Mouse (Mus musculus) lung, embryonic 14.5 days (tissue): ENCODE measurements at regions not wholly inside any gene's neighbourhood (a gene's known extent, or its start where the extent isn't known, plus 50 kb on each side); places are given as distances from the start of the nearest gene placed in this dataset.

Experiments used
- ATAC-seq: fragments of 200-750 bp; cut with Nextera tagmentation; 2 replicates; pipeline ENCODE4 v1.8.0; 2017; ENCODE audit warnings: mild to moderate bottlenecking, moderate TSS enrichment, moderate library complexity; ENCODE audit not compliant: insufficient read depth
- DNase-seq: peaks from one replicate; pipeline ENCODE4 v3.0.0-alpha.2; 2015
- H3K27ac ChIP-seq: fragments of 300-500 bp; sonication (generic); 2 replicates; pipeline ENCODE4 v1.5.1; 2014; ENCODE audit warnings: low read depth, mild to moderate bottlenecking, moderate library complexity
- H3K27me3 ChIP-seq: fragments of 300-500 bp; sonication (generic); 2 replicates; pipeline ENCODE4 v1.6.1; 2014; ENCODE audit warnings: low read length, control low read depth; ENCODE audit not compliant: insufficient read depth
- H3K36me3 ChIP-seq: fragments of 300-500 bp; sonication (generic); 2 replicates; pipeline ENCODE4 v1.6.1; 2014; ENCODE audit warnings: control low read depth; ENCODE audit not compliant: insufficient read depth
- H3K4me1 ChIP-seq: fragments of 300-500 bp; sonication (generic); 2 replicates; pipeline ENCODE4 v1.6.1; 2014; ENCODE audit warnings: antibody characterized with exemption, control low read depth; ENCODE audit not compliant: insufficient read depth
- H3K4me2 ChIP-seq: fragments of 300-500 bp; sonication (generic); 2 replicates; pipeline ENCODE4 v1.6.1; 2014; ENCODE audit warnings: mild to moderate bottlenecking
- H3K4me3 ChIP-seq: fragments of 300-500 bp; sonication (generic); 2 replicates; pipeline ENCODE4 v1.5.1; 2014; ENCODE audit warnings: low read depth, low read length
- H3K9ac ChIP-seq: fragments of 300-500 bp; sonication (generic); 2 replicates; pipeline ENCODE4 v1.6.1; 2014
- H3K9me3 ChIP-seq: fragments of 300-500 bp; sonication (generic); 2 replicates; pipeline ENCODE4 v1.6.1; 2016; ENCODE audit warnings: low read depth, low read length, control low read depth
- CTCF ChIP-seq: IDR thresholded peaks from 2 replicates; pipeline ENCODE4 v1.5.1; 2016; ENCODE audit warnings: antibody characterized with exemption, low read depth
- WGBS: fragments of 180-500 bp; shearing (Covaris S2); extraction: QIAGEN DNeasy Blood & Tissue Kit; methylation state at CpG from one replicate; pipeline ENCODE4 v1.1.7; 2014; 5-methylcytosine and 5-hydroxymethylcytosine counted together

DNA sequence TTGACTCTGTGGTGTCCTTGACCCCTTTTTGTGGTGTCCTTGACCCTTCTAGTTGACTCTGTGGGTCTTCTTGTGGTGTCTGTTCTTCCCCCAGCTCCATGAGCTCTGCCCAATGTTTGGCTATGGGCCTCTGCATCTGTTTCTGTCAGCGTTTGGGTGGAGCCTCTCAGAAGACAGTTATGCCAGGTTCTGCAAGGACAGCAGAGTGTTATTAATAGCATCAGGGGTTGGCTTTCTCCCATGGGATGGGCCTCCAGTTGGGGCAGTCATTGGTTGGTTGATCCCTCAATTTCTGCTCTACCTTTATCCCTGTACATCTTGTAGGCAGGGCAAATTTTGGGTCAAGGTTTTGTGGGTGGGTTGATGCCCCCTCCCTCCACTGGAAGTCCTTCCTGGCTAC lies 138.8 kb downstream of the Tex29 start:
- no peaks in the 10 kb centered on the region for H3K27me3 ChIP-seq
- DNase-seq (no peak), ATAC-seq (no peak)
- 50% methylated on average over 1 of the region's 1 CpGs for WGBS
- no peaks in the 10 kb centered on the region for H3K4me1 ChIP-seq
- H3K9me3 ChIP-seq: no peaks in the 10 kb centered on the region
- H3K27ac ChIP-seq: no peak overlapping the region
- H3K9ac ChIP-seq: no peak overlapping the region
- H3K36me3 ChIP-seq: no peaks in the 10 kb centered on the region
- H3K4me2 ChIP-seq: no peak overlapping the region
- no peak overlapping the region for H3K4me3 ChIP-seq
- no peak for TF ChIP-seq CTCF

DNA sequence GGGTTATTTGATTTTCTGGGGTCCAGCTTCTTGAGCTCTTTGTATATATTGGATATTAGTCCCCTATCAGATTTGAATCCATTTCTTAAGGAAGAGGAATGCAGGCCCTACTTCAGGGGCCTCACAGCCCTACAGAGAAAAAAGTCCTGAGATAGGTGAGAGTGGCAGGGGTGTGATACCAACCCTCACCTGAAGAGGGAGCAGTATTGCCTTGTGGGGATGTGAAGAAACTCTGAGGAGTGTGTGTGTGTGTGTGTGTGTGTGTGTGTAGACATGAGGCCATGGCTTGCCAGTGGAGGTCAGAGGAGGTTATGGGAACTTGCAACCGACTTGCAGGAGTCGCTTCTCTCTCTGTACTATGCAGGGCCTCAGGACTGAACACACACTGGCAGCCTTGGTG lies 141.2 kb downstream of the Tex29 start:
- 84% methylated on average over 2 of the region's 2 CpGs for WGBS

DNA sequence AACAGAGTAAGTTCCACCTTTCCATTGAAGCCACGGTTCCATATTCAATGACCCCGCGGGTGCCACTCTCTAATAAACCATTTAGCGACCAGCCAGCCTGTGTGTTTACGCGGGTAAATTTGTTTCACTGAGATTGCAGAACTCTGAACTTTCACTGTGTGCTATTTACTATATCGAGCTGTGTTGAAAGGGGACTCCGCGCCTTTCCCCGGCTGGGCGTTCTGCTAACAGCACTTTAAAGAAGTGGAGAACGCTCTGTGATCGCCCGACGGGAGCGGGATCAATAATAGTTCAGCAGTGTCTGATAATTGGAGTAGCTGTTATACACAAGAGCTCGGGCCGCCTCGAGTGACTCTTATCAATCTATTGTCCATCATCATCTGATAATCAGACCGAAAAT lies 149.8 kb downstream of the Tex29 start:
- Histone ChIP-seq H3K4me3 (no peak overlapping the region), H3K27me3 (no peaks in the 10 kb centered on the region), H3K36me3 (no peaks in the 10 kb centered on the region), H3K27ac (no peak overlapping the region), H3K4me2 (no peak overlapping the region), H3K4me1 (no peaks in the 10 kb centered on the region), H3K9me3 (no peaks in the 10 kb centered on the region), H3K9ac (no peak overlapping the region)
- WGBS: 66% methylated on average over 20 of the region's 20 CpGs
- DNase-seq (no peak), ATAC-seq (no peak)
- TF ChIP-seq CTCF: no peak

More for the DNA sequence above, 141.2 kb downstream of the Tex29 start:
- no peaks in the 10 kb centered on the region for H3K36me3 ChIP-seq
- no peaks in the 10 kb centered on the region for H3K4me1 ChIP-seq
- no peak overlapping the region for H3K4me3 ChIP-seq
- H3K27me3 ChIP-seq: no peaks in the 10 kb centered on the region
- peak; percentile 62 for TF ChIP-seq CTCF
- H3K4me2 ChIP-seq: no peak overlapping the region
- no peak for ATAC-seq
- H3K9ac ChIP-seq: no peak overlapping the region
- H3K27ac ChIP-seq: no peak overlapping the region
- DNase-seq: peak; percentile 18
- no peaks in the 10 kb centered on the region for H3K9me3 ChIP-seq

DNA sequence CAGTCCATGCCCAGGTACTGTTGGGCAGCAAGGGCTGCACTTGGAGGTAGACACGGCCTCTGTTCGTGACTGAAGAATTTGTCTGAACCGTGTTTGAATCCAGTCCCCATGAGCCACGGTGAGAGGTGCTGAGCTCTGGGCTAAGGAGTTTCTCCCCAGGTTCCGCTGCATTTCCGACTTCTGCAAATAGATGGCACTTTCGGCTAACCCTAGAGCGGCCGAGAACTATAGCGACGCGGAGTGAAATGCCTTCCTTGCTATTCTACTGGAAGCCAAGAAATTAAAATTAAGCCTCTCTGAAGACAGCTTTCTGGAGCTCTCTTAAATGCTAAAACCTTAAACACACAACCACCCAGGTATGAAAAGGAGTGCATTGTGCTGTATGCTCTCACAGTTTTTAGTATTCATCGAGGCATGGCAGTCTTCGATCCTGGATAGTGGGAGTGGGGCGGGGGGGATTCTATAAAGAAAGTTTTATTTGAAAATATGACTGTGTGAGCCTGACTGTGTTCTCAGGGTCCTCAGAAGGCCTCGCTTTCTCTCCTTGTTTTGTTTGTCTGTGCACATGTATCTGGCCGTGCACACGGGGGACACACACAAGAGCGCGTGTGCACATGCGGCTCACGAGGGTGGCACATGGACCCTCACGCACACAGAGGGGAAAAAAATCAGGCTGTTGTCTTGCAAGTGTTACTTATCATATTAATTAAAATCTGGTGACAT lies 159.6 kb downstream of the Tex29 start:
- Histone ChIP-seq H3K4me2 (no peak overlapping the region), H3K27ac (no peak overlapping the region), H3K9me3 (no peaks in the 10 kb centered on the region), H3K4me1 (no peaks in the 10 kb centered on the region), H3K9ac (no peak overlapping the region), H3K36me3 (no peaks in the 10 kb centered on the region), H3K4me3 (no peak overlapping the region), H3K27me3 (peaks cover 13% of the 10 kb centered on the region)
- peak; percentile 88 for DNase-seq
- peak; percentile 81 for TF ChIP-seq CTCF
- 32% methylated on average over 23 of the region's 23 CpGs for WGBS
- no peak for ATAC-seq

DNA sequence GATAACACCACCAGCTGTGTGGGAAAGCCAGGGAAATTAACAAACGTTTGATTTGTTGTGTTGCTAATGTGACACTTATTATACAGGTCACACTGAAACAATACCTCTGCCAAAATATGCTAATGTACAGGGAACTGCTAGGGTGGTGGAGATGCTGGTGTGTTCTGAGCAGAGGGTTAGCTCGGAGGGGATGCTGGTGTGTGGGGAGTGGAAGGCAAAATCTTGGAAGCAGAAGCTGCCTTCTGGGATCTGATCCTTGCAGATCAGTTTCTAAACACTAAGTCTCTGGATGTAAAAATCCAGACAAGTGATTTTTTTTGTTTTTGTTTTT lies 160.2 kb downstream of the Tex29 start:
- Histone ChIP-seq H3K4me3 (no peak overlapping the region), H3K36me3 (no peaks in the 10 kb centered on the region), H3K27ac (no peak overlapping the region), H3K4me2 (no peak overlapping the region), H3K27me3 (peaks cover 13% of the 10 kb centered on the region), H3K9me3 (no peaks in the 10 kb centered on the region), H3K4me1 (no peaks in the 10 kb centered on the region), H3K9ac (no peak overlapping the region)
- DNase-seq (no peak), ATAC-seq (no peak)
- TF ChIP-seq CTCF: no peak
- 41% methylated on average over 2 of the region's 2 CpGs for WGBS

DNA sequence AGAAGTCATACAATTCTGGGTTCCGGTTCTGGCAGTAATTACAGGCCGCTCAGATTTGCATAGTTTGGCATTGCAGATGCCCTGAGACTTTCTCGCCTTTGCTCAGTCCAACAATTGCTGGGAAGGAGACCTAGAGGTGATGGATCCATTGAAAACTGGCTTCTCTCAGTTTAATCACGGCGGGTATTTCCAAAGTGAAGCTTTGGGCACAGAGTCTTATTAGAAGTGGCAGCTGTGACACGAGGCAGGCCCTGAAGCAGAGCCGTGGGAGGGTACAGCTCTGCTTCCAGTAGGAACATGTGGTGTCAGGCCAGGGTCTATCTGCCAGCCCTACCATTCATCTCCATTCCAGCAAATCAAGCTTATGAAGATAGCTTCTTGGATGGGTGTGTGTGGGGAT lies 164.0 kb downstream of the Tex29 start:
- Histone ChIP-seq H3K4me1 (no peaks in the 10 kb centered on the region), H3K4me3 (no peak overlapping the region), H3K9ac (no peak overlapping the region), H3K36me3 (no peaks in the 10 kb centered on the region), H3K4me2 (no peak overlapping the region), H3K9me3 (no peaks in the 10 kb centered on the region), H3K27me3 (peaks cover 7% of the 10 kb centered on the region; the same call in 1 of the 2 replicates), H3K27ac (no peak overlapping the region)
- no peak for ATAC-seq
- TF ChIP-seq CTCF: no peak
- 86% methylated on average over 7 of the region's 7 CpGs for WGBS
- no peak for DNase-seq

DNA sequence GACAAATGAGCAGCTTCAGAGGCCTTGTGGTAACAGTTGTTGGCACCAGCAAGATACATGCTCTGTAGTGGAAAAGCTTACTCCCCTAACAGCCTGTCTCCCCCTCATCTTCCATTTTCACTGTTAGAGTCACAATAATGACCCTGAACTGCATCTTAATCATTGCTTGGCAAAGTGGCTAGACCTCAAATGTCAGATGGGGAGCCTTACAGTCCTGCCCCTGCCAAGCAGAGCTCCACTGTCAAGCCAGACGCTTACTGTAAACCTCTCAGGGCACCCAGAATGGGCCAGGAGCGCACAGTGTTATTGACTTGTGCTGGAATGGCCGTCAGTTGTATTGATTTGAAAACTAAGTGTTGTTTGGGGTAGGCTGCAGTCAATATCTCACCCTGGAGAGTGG lies 172.5 kb downstream of the Tex29 start:
- Histone ChIP-seq H3K27ac (no peak overlapping the region), H3K4me3 (no peak overlapping the region), H3K9ac (no peak overlapping the region), H3K36me3 (no peaks in the 10 kb centered on the region), H3K4me1 (no peaks in the 10 kb centered on the region), H3K9me3 (no peaks in the 10 kb centered on the region), H3K27me3 (no peaks in the 10 kb centered on the region), H3K4me2 (no peak overlapping the region)
- no peak for TF ChIP-seq CTCF
- ATAC-seq (no peak), DNase-seq (no peak)
- 78% methylated on average over 3 of the region's 3 CpGs for WGBS
